Mouse (Mus musculus) right cerebral cortex, postnatal 4 days (tissue): ENCODE results near the gene Lin54.
"Not testable (repeated sequence)": the region's sequence is repeated elsewhere in the genome, so short reads cannot be mapped to it uniquely, and the experiment has no call there.

Experiments used
- DNase-seq: peaks from one replicate; pipeline ENCODE4 v3.0.0-alpha.2; 2022

The Lin54 gene

DNA sequence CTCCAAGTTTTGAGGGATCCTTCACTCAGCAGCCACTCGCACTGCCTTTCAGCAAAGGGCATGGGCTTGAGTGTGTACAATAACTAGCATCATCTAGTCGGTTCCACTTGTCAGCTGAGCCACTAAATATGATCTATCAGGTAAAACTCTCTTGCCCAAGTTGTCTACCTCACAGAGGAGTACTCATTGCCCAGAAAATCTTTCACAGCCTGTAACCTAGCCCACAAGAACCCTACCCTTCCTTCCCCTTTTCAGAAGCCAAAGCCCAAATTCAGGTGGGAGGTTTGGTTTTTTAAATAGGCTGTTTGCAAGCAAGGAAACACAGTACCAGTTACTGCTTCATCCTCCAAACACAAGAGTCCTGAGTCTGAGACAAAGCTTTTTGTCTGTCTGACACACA is 13.3 kb downstream of the Lin54 start:
- no peak for DNase-seq

DNA sequence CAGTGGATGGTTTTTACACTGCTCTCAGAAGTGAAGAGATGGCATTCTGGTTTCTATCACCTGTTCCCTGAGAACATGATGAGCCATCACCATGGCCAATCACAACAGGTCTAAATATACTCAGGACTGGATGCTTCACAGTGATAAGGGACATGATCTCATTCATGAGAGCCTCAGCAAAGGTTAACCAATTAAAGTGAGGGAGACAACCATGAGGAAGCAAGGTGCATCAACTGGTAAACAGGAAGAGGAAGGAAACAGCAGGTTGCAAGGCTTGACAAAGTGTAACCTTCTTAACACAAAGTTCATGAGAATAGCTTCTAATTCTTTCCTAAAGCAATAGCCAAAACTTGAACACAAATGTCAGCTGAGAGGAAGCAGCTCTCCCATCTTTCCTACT is 16.9 kb downstream of the Lin54 start:
- no peak for DNase-seq

DNA sequence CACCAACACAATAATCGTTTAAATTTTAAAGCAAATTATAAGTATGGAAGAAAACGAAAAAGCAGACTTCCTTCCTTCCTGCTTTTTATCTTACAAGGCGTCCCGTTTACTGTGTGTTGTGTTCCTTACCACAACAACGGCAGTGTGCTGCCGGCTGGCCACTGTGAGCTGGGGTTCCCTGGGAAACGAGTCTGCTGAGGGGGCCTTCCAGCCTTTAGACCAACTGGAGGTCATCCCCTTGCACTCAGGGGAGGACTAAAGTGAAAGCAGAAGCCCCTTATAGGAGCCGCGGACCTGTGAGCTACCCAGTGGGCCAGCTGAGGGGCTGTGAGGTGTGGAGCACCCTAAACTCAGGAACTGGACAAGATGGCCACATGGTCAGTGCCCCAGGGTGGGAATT is 22.8 kb downstream of the Lin54 start:
- DNase-seq, result no peak

- DNase-seq, result no peak
Measured at GRCm38 (mm10) chr5:100476328-100476727, 24.1 kb downstream of the Lin54 start.

- DNase-seq, result no peak
Measured at GRCm38 (mm10) chr5:100467336-100467735, 33.1 kb downstream of the Lin54 start.

DNA sequence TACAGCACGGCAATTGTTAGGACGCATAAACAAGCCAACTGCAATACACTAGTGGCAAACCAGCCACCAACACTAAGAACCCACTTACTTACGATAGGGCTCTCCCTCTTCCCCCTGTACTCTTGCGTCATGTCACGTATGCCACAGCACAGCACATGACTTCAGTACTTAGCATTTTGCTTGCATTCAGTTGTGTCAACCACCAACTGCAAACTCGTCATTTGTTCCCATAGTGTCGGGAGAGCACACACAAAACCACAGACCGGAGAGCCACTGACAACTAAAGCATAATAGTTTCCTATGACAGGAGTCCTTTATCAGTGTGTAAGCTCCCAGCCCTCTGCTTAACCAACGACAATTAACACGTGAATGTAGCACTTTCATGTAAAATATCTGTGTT is 33.8 kb downstream of the Lin54 start:
- DNase-seq, result no peak

DNA sequence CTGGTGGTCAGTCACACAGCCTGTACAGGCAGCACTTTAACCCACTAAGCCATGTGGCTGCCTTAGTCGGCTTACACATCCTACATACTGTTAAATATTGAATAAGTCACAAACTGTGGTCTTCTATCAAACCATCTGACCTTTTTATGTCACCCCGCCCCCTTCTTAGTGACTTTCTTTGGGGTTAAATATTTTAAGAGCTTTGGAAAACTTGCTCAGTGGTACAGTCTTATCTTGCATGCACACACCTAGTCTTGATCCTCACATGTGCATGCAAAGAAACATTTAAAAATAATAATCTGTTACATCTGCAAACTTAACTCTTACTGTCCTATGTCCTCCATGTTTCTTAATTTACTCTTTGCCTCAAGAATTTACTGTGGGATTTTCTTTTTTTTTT is 38.1 kb downstream of the Lin54 start:
- no peak for DNase-seq

- DNase-seq, result no peak
Measured at GRCm38 (mm10) chr5:100461526-100461925, 38.9 kb downstream of the Lin54 start.

GRCm38 (mm10) chr5:100459468-100459867 is 41.0 kb downstream of the Lin54 start:
- DNase-seq, result no peak

DNA sequence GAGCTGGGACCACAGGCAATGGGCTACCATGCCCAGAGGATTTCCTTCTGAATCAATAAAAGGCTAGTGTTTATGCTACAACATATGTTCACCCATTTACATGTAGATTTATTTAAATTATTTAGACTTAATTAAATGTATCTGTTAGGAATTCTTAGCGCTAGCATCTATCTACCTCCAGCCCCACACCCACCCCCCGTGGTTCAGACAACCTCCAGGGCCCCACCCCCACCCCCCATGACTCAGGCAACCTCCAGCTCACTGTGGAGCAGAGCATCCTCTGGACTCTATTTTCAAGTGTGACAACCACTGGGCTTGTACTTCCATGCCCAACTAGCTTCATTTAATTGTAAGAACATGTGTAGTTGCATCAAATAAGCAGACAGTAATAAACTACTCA is 48.6 kb downstream of the Lin54 start:
- DNase-seq, result no peak

- DNase-seq, result no peak
Measured at GRCm38 (mm10) chr5:100438796-100439195, 61.6 kb downstream of the Lin54 start.

- DNase-seq, result no peak
Measured at GRCm38 (mm10) chr5:100437917-100438316, 62.5 kb downstream of the Lin54 start.

GRCm38 (mm10) chr5:100437086-100437485 is 63.4 kb downstream of the Lin54 start:
- no peak for DNase-seq

GRCm38 (mm10) chr5:100430966-100431365 is 69.5 kb downstream of the Lin54 start:
- DNase-seq, result no peak

- no peak for DNase-seq
Measured at GRCm38 (mm10) chr5:100430076-100430390, 70.4 kb downstream of the Lin54 start.

DNA sequence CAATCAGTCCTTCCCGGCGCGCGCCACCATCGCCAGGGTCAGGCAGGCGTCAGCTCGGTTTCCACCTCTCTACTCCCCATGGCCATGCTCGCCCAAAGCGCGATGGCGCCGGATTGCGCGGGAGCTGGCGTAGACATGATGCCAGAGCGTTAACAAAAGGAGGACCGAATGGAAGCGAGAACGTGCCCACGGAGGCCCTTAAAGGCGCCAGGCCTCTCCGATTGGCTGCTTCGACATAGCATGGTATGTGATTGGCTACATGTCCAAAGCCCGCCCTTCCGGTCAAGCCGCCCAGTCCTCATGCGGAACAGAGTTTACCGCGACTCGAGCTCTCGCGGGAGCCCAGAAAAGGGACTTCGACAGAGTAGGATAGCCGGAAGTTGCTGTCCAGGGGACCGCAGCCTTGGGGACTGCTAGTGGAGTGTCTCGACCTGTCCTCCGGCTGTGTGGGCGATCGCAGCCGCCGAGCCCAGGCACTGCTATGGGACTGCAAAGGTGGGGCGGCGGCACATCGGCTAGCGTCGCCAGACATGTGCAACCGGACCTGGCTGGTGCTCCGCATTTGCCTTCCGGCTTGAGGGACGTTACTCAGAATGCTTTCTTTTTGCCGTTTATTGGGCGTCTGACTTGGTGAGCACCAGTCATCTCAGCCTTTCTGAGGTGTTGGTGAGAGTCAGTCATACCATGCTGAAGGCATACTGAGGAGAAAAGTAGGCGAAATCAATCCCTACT is 70.9 kb downstream of the Lin54 start:
- DNase-seq, result peak; percentile 86

DNA sequence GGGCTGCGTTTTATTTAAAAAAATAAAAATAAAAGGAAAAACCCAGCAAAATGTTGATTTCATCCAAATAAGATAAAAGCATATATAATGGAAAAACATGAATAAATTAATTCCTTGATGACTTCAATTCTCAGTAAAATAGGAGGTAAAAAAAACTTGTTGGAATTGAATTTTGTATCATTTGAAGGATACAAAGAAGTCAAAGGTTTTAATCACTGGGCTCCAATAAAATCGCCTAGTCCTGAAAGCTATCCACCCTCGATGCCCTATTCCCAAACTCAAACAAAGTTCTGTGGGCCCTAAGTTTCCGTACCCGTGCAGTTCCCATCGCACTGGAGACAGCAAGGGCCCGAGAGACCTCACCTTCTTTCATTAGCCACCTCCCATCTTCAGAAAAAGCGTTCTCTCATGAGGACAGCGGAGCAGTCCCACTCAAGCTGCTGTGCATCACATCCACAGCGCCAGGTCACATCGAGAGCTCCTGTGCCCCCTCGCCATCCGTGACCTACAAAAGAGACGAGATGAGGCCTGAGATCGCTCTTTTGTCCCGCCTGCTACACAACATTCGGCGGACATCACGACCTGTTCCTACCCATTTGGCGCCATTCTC is 71.6 kb downstream of the Lin54 start:
- DNase-seq, result no peak

DNA sequence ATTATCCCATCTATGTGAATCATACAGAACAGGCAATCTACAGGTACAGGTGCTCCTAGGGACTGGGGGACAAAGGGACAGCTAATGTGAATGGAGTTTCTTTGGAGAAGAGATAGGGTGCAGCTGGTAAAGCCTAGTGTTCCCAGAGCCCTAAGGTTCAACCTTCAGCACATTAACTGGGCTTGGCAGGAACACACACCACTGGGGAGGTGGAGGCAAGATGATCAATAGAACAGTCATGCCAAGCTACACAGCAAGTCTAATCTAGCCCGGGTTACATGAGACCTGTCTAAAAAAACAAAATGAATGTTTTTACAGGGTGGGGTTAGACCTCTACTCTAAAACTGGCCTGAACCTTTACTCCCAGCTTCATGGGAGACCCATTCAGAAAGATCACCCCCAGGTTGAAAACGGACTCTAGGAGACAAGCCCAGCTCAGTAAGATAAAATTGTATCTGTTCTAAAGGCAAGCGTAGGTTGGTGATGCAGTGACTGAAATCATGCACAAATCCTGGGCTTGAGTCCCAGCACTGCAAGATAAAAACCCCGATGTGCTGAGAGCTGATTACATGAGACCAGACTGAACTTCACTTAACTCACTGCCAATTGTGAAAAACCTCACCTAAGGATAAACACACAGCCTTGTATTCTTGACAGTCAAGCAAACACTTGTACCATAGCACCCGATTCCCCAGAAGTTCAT is 72.3 kb downstream of the Lin54 start:
- DNase-seq, result no peak

- DNase-seq, result no peak
Measured at GRCm38 (mm10) chr5:100427276-100427675, 73.2 kb downstream of the Lin54 start.

GRCm38 (mm10) chr5:100425823-100426222 is 74.6 kb downstream of the Lin54 start:
- DNase-seq, result not testable (repeated sequence)

DNA sequence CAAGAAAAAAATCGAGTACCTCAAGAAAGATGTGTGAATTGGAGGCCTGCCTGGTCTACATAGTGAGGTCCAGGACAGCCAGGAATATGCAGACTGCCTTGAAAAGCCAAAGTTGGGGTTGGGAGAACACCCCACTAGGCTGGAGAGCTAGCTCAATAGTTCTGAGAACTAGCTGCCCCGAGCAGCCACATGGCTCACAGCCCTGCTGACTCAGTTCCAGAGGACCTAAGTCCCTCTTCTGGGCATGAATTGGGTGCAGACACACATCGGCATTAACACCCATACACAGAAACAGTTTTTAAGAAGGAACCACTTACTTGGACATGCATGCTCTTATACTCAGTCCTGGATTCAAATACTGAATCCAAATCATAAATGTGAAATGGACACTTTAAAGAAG is 76.2 kb downstream of the Lin54 start:
- DNase-seq, result no peak

- DNase-seq, result no peak
Measured at GRCm38 (mm10) chr5:100423626-100424025, 76.8 kb downstream of the Lin54 start.

DNA sequence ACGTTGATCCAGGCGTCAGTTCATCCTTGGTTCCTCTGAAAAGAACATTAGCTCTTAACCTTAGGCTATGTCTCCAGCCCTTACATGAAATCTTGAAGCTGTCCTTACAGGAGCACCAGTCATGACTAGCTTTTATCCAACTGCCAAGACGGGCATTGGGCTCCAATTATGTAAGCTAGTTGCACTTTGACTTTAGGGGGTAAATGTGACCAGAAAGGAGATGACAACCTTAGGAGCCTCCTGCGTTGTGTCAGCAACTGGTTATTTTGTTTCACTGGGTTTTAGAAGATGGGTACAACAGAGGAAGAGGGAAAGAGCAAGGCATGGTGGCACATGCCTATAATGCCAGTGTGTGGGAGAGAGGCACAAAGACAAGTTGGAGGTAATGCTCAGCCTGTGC is 81.6 kb downstream of the Lin54 start:
- no peak for DNase-seq

GRCm38 (mm10) chr5:100418077-100418476 is 82.4 kb downstream of the Lin54 start:
- no peak for DNase-seq
